21 mouse cellular contexts compared by ENCODE assay signal in genomic region chr17:43643191-43643590, GRCm38 (mm10). TPM values are rescaled to one million over a fixed set of nuclear protein-coding genes. Genes with fewer than 3 reads are reported as not detected.
"Had no signal": no experiment of that assay in that cellular context is flagged by ENCODE, and none has a peak within 500 bp of the region (broad histone marks: within the 10 kb centered on the region; RNA-seq: fewer than 3 reads in every experiment).

No protein-coding gene starts in this region.

- H3K4me1 ChIP-seq: neural tube, embryonic 15.5 days; stomach, embryonic 15.5 days had no signal

- H3K36me3 ChIP-seq: stomach, embryonic 15.5 days had no signal

- H3K27me3 ChIP-seq: neural tube, embryonic 13.5 days; neural tube, embryonic 15.5 days; stomach, embryonic 15.5 days had no signal

- H3K4me3 ChIP-seq: neural tube, embryonic 13.5 days; neural tube, embryonic 15.5 days; stomach, embryonic 15.5 days had no signal

- DNase-seq: retina, postnatal 1 day; right cerebral cortex, adult 18-20 months; right cerebral cortex, postnatal 14 days; right cerebral cortex, postnatal 25 days; right cerebral cortex, postnatal 4 days; spleen, adult 18-20 months; thymus, adult 18-20 months; thymus, adult 2 months; thymus, postnatal 14 days; thymus, postnatal 25 days; thymus, postnatal 36 days; thymus, postnatal 4 days had no signal

- H3K27ac ChIP-seq: neural tube, embryonic 13.5 days; neural tube, embryonic 15.5 days; stomach, embryonic 15.5 days; stomach, postnatal 0 days had no signal

- H3K9me3 ChIP-seq: neural tube, embryonic 13.5 days; neural tube, embryonic 15.5 days; stomach, embryonic 15.5 days had no signal

RNA-seq across cellular contexts. Expression of gene Tdrd6, which starts 13.1 kb away (rescaled TPM):
- total RNA-seq: neutrophil, adult 5-6 weeks had no signal
- polyA plus RNA-seq: small intestine, adult 2 months; spleen, adult 2 months; stomach, embryonic 14.5 days; thymus, postnatal 0 days had no signal
